9 mouse cellular contexts compared by ENCODE assay signal in the genomic region with DNA sequence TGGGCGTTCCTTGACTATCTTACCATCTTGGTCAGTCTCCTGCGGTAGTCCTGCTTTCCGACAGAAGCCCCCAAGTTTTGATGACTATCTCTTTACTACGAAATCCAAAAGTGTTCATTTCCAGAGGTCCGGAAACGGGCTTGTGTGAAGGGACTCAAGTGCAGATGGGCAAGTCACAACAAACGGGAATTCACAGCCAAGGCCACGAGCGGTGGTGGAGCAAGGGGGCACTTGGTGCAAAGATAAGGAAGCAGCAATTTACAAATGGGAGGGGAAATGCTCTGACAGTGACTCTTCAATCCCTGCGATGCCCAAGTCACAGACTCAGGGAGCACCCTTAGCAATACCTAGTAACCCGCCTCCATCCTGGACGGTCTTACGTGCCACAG. TPM values are rescaled to one million over a fixed set of nuclear protein-coding genes. Genes with fewer than 3 reads are reported as not detected.
A peak's percentile ranks its signal among the peaks of the same experiment; 100 is the strongest.
DNase-seq lines count a peak whose midpoint lies in the region; ATAC-seq and TF ChIP-seq lines count a peak whose summit lies in the region.
"Had no signal": no experiment of that assay in that cellular context is flagged by ENCODE, and none has a peak within 500 bp of the region (broad histone marks: within the 10 kb centered on the region; RNA-seq: fewer than 3 reads in every experiment).

No protein-coding gene starts in this region.

- no peak for TF ChIP-seq CTCF in G1E (IDR thresholded peaks at IDR 0.05; ENCODE audit: low read depth, low read length)

- no peaks in the 10 kb centered on the region for H3K27me3 ChIP-seq in heart, embryonic 14.5 days (ENCODE audit: control insufficient read depth, insufficient read depth, low read length)
- H3K27me3 ChIP-seq in G1E (ENCODE audit: insufficient read depth, low read length): peaks cover 27% of the 10 kb centered on the region
- H3K27me3 ChIP-seq in megakaryocyte, embryonic 14.5 days (replicated peaks): peaks cover 8% of the 10 kb centered on the region
- H3K27me3 ChIP-seq: Patski had no signal

- peaks cover 32% of the 10 kb centered on the region for H3K36me3 ChIP-seq in heart, embryonic 14.5 days (ENCODE audit: control insufficient read depth, insufficient read depth, low read length)
- peaks cover 29% of the 10 kb centered on the region for H3K36me3 ChIP-seq in G1E (replicated peaks)
- peaks cover 30% of the 10 kb centered on the region for H3K36me3 ChIP-seq in megakaryocyte, embryonic 14.5 days (replicated peaks; ENCODE audit: low read length)

- peaks cover 26 to 50% of the 10 kb centered on the region in 2 experiments for H3K4me1 ChIP-seq in heart, embryonic 14.5 days (ENCODE audit: control insufficient read depth in 2 of 2, insufficient read depth in 2 of 2, low read length in 2 of 2)
- peaks cover 67% of the 10 kb centered on the region for H3K4me1 ChIP-seq in G1E (ENCODE audit: insufficient read depth, low read depth, low read length)
- peaks cover 72% of the 10 kb centered on the region for H3K4me1 ChIP-seq in megakaryocyte, embryonic 14.5 days

- DNase-seq in heart, adult 11 months: no peak
- peak; percentile 54 for DNase-seq in G1E (ENCODE audit: low spot score)
- DNase-seq in layer of hippocampus, adult 18-20 months (ENCODE audit: low spot score in 2 of 2): no peak
- DNase-seq in right cerebral cortex, postnatal 25 days: no peak
- no peak for DNase-seq in layer of hippocampus, postnatal 10 days (ENCODE audit: low spot score in 2 of 2)

- H3K4me3 ChIP-seq in heart, embryonic 14.5 days (ENCODE audit: control insufficient read depth in 1 of 2, insufficient read depth in 1 of 2, low read depth in 1 of 2, low read length in 2 of 2): peak overlapping the region; percentile 55 to 86
- peak overlapping the region; percentile 83 for H3K4me3 ChIP-seq in G1E (ENCODE audit: low read depth, low read length)
- peak overlapping the region; percentile 97 for H3K4me3 ChIP-seq in megakaryocyte, embryonic 14.5 days (replicated peaks)

- 9% methylated on average over 13 of the region's 13 CpGs for WGBS in heart, embryonic 14.5 days

- H3K9me3 ChIP-seq in heart, embryonic 14.5 days (ENCODE audit: control insufficient read depth, low read length): no peaks in the 10 kb centered on the region
- H3K9me3 ChIP-seq in G1E (replicated peaks): no peaks in the 10 kb centered on the region
- no peaks in the 10 kb centered on the region for H3K9me3 ChIP-seq in megakaryocyte, embryonic 14.5 days

- H3K4me2 ChIP-seq in heart, embryonic 14.5 days (ENCODE audit: low read length): peak overlapping the region; percentile 95

- H3K27ac ChIP-seq in heart, embryonic 14.5 days (replicated peaks in 1 of 2; ENCODE audit: control insufficient read depth in 1 of 2, insufficient read depth in 1 of 2, low read depth in 2 of 2, low read length in 2 of 2): peak overlapping the region; percentile 88 to 94

- 0 out of 2 replicates have a peak, but pooled peaks have one; percentile 0 for ATAC-seq in heart, embryonic 14.5 days (ENCODE audit: insufficient number of reproducible peaks, insufficient read depth, low FRiP score, low read depth)
- ATAC-seq in G1E (ENCODE audit: extremely low read depth, insufficient number of reproducible peaks, low FRiP score, poor library complexity, severe bottlenecking): peak; percentile 19; the same call in 1 of the 2 replicates
- ATAC-seq in granulocyte monocyte progenitor cell, adult 5-6 weeks (replicated peaks; ENCODE audit: poor library complexity, severe bottlenecking): peak; percentile 32

- peak overlapping the region; percentile 67 for H3K9ac ChIP-seq in heart, embryonic 14.5 days (ENCODE audit: low read length)

RNA-seq across cellular contexts. Expression of a gene that starts 2.8 kb away (rescaled TPM):
- 2.8 and 3.0 TPM in 2 replicates for polyA plus RNA-seq in heart, embryonic 14.5 days (2014; fragmentation: Nextera tagmentation; extraction: Ambion mirVana)
- total RNA-seq in G1E (2014; fragmentation: Nextera tagmentation) (0.60 TPM in 1 of 2 replicates, not detected in the other), G1E (2017) (0.16 and 0.17 TPM in 2 replicates)
- 0.12 and 0.20 TPM in 2 replicates for polyA plus RNA-seq in G1E (2012)
- total RNA-seq in granulocyte monocyte progenitor cell, adult 5-6 weeks (2014; fragmentation: Nextera tagmentation): not detected in 2 replicates
- total RNA-seq in granulocyte monocyte progenitor cell, adult 5-6 weeks (2017): not detected in 2 replicates
- 0.50 TPM in 1 of 2 replicates, not detected in the other for polyA plus RNA-seq in megakaryocyte, embryonic 14.5 days (2012; ENCODE audit: insufficient read depth, low replicate concordance)
- 10 to 100 TPM; 10.9 to 11.9 TPM for total RNA-seq in layer of hippocampus, adult 18-20 months (2021)
- total RNA-seq in layer of hippocampus, postnatal 10 days (2021): 1 to 10 TPM; 5.6 to 7.1 TPM

RNA-seq across cellular contexts. Expression of a gene that starts 3.7 kb away (rescaled TPM):
- polyA plus RNA-seq in heart, embryonic 14.5 days (2014; fragmentation: Nextera tagmentation; extraction: Ambion mirVana): 541 and 561 TPM in 2 replicates
- 209 and 219 TPM in 2 replicates for total RNA-seq in G1E (2014; fragmentation: Nextera tagmentation)
- total RNA-seq in G1E (2017): 275 and 300 TPM in 2 replicates
- 47.9 and 101 TPM in 2 replicates for polyA plus RNA-seq in G1E (2012)
- total RNA-seq in granulocyte monocyte progenitor cell, adult 5-6 weeks (2014; fragmentation: Nextera tagmentation): 270 and 271 TPM in 2 replicates
- 358 and 391 TPM in 2 replicates for total RNA-seq in granulocyte monocyte progenitor cell, adult 5-6 weeks (2017)
- 24.9 and 49.7 TPM in 2 replicates for polyA plus RNA-seq in megakaryocyte, embryonic 14.5 days (2012; ENCODE audit: insufficient read depth, low replicate concordance)
- 100 to 1,000 TPM; 270 to 277 TPM for total RNA-seq in layer of hippocampus, adult 18-20 months (2021)
- 100 to 1,000 TPM; 235 to 249 TPM for total RNA-seq in layer of hippocampus, postnatal 10 days (2021)

RNA-seq across cellular contexts. Expression of a gene that starts 13.3 kb away (rescaled TPM):
- 30.1 and 37.7 TPM in 2 replicates for polyA plus RNA-seq in heart, embryonic 14.5 days (2014; fragmentation: Nextera tagmentation; extraction: Ambion mirVana)
- total RNA-seq in G1E (2014; fragmentation: Nextera tagmentation): not detected in 2 replicates
- total RNA-seq in G1E (2017): 0.64 and 0.71 TPM in 2 replicates
- polyA plus RNA-seq in G1E (2012): 0.08 TPM in 1 of 2 replicates, not detected in the other
- 327 and 359 TPM in 2 replicates for total RNA-seq in granulocyte monocyte progenitor cell, adult 5-6 weeks (2014; fragmentation: Nextera tagmentation)
- total RNA-seq in granulocyte monocyte progenitor cell, adult 5-6 weeks (2017): 143 and 171 TPM in 2 replicates
- 12.9 and 57.4 TPM in 2 replicates for polyA plus RNA-seq in megakaryocyte, embryonic 14.5 days (2012; ENCODE audit: insufficient read depth, low replicate concordance)
- total RNA-seq in layer of hippocampus, adult 18-20 months (2021): 10 to 100 TPM; 16.3 to 20.8 TPM
- 10 to 100 TPM; 15.2 to 16.7 TPM for total RNA-seq in layer of hippocampus, postnatal 10 days (2021)

RNA-seq across cellular contexts. Expression of a gene that starts 22.6 kb away (rescaled TPM):
- 5.3 TPM in 2 replicates for polyA plus RNA-seq in heart, embryonic 14.5 days (2014; fragmentation: Nextera tagmentation; extraction: Ambion mirVana)
- total RNA-seq in G1E (2014; fragmentation: Nextera tagmentation) (not detected in 2 replicates), G1E (2017) (not detected in 2 replicates)
- 0.17 TPM in 1 of 2 replicates, not detected in the other for polyA plus RNA-seq in G1E (2012)
- 4.5 and 6.9 TPM in 2 replicates for total RNA-seq in granulocyte monocyte progenitor cell, adult 5-6 weeks (2014; fragmentation: Nextera tagmentation)
- total RNA-seq in granulocyte monocyte progenitor cell, adult 5-6 weeks (2017): 3.7 and 8.0 TPM in 2 replicates
- polyA plus RNA-seq in megakaryocyte, embryonic 14.5 days (2012; ENCODE audit: insufficient read depth, low replicate concordance): not detected in 2 replicates
- 1 to 10 TPM; 2.2 to 3.1 TPM for total RNA-seq in layer of hippocampus, adult 18-20 months (2021)
- 1 to 10 TPM; 2.1 to 4.6 TPM for total RNA-seq in layer of hippocampus, postnatal 10 days (2021)
- polyA plus RNA-seq: Patski had no signal

RNA-seq across cellular contexts. Expression of a gene that starts 22.7 kb away (rescaled TPM):
- 52.8 and 55.6 TPM in 2 replicates for polyA plus RNA-seq in heart, embryonic 14.5 days (2014; fragmentation: Nextera tagmentation; extraction: Ambion mirVana)
- total RNA-seq in G1E (2014; fragmentation: Nextera tagmentation) (27.3 and 30.8 TPM in 2 replicates), G1E (2017) (16.9 and 21.5 TPM in 2 replicates)
- 44.8 and 50.0 TPM in 2 replicates for polyA plus RNA-seq in G1E (2012)
- total RNA-seq in granulocyte monocyte progenitor cell, adult 5-6 weeks (2014; fragmentation: Nextera tagmentation): 24.7 and 25.6 TPM in 2 replicates
- total RNA-seq in granulocyte monocyte progenitor cell, adult 5-6 weeks (2017): 14.7 and 19.0 TPM in 2 replicates
- polyA plus RNA-seq in megakaryocyte, embryonic 14.5 days (2012; ENCODE audit: insufficient read depth, low replicate concordance): 20.5 and 20.6 TPM in 2 replicates
- total RNA-seq in layer of hippocampus, adult 18-20 months (2021): 10 to 100 TPM; 71.0 to 71.4 TPM
- total RNA-seq in layer of hippocampus, postnatal 10 days (2021): 10 to 100 TPM; 65.4 to 67.1 TPM

Comparison
In these comparisons a context has a peak if more than half of its experiments do, and no peak if none do; other contexts are left out.
1. RNA of a gene that starts 2.8 kb away (total RNA-seq): 10.9 to 11.9 TPM in layer of hippocampus, adult 18-20 months and 5.6 to 7.1 TPM in layer of hippocampus, postnatal 10 days; 0.16 to 0.60 TPM in G1E and not detected in granulocyte monocyte progenitor cell, adult 5-6 weeks; every median in the first group is over 4 times any median in the second.
2. RNA of a gene that starts 13.3 kb away (total RNA-seq): 143 to 359 TPM in granulocyte monocyte progenitor cell, adult 5-6 weeks, 16.3 to 20.8 TPM in layer of hippocampus, adult 18-20 months and 15.2 to 16.7 TPM in layer of hippocampus, postnatal 10 days; 0.64 to 0.71 TPM in G1E; every median in the first group is over 4 times any median in the second.
3. Peak in every context shown above with its lines, with median percentiles within 50 percentile points of each other: ATAC-seq and H3K4me3 ChIP-seq.